Mouse (Mus musculus) embryonic facial prominence, embryonic 11.5 days (tissue): ENCODE measurements at regions not wholly inside any gene's neighbourhood (a gene's known extent, or its start where the extent isn't known, plus 50 kb on each side); places are given as distances from the start of the nearest gene placed in this dataset.

Source experiments
- ATAC-seq: fragments of 200-750 bp; cut with Nextera tagmentation; replicated peaks from 2 replicates; pipeline ENCODE4 v1.8.0; 2017; ENCODE audit warnings: low read depth; ENCODE audit not compliant: insufficient number of reproducible peaks, low FRiP score, low TSS enrichment
- DNase-seq: peaks from one replicate; pipeline ENCODE4 v3.0.0-alpha.2; 2015; ENCODE audit warnings: low spot score
- H3K27ac ChIP-seq: fragments of 300-500 bp; sonication (generic); replicated peaks from 2 replicates; pipeline ENCODE4 v1.5.1; 2014; ENCODE audit warnings: mild to moderate bottlenecking, low read depth, low read length, control low read depth
- H3K27me3 ChIP-seq: fragments of 300-500 bp; sonication (generic); 2 replicates; pipeline ENCODE4 v1.6.1; 2014; ENCODE audit warnings: mild to moderate bottlenecking, low read length, moderate library complexity, mixed read lengths; ENCODE audit not compliant: control insufficient read depth, insufficient read depth
- H3K36me3 ChIP-seq: fragments of 300-500 bp; sonication (generic); replicated peaks from 2 replicates; pipeline ENCODE4 v1.6.1; 2014; ENCODE audit warnings: low read depth, mild to moderate bottlenecking, low read length, moderate library complexity, mixed read lengths; ENCODE audit not compliant: control insufficient read depth, insufficient read depth
- H3K4me1 ChIP-seq: fragments of 300-500 bp; sonication (generic); 2 replicates; pipeline ENCODE4 v1.6.1; 2014; ENCODE audit warnings: low read length, mixed read lengths; ENCODE audit not compliant: control insufficient read depth, insufficient read depth
- H3K4me2 ChIP-seq: fragments of 300-500 bp; sonication (generic); 2 replicates; pipeline ENCODE4 v1.6.1; 2014; ENCODE audit warnings: low read depth, mild to moderate bottlenecking, control low read depth, low read length, moderate library complexity
- H3K4me3 ChIP-seq: fragments of 300-500 bp; sonication (generic); 2 replicates; pipeline ENCODE4 v1.5.1; 2014; ENCODE audit warnings: low read depth, low read length, control low read depth
- H3K9ac ChIP-seq: fragments of 300-500 bp; sonication (generic); replicated peaks from 2 replicates; pipeline ENCODE4 v1.6.1; 2014; ENCODE audit warnings: mild to moderate bottlenecking, control low read depth, low read length
- H3K9me3 ChIP-seq: fragments of 300-500 bp; sonication (generic); replicated peaks from 2 replicates; pipeline ENCODE4 v1.6.1; 2016; ENCODE audit warnings: mild to moderate bottlenecking, low read length, inconsistent platforms, mixed read lengths; ENCODE audit not compliant: control insufficient read depth
- WGBS: fragments of 180-500 bp; shearing (Covaris S2); extraction: QIAGEN DNeasy Blood & Tissue Kit; methylation state at CpG from one replicate; pipeline ENCODE4 v1.1.7; 2014; 5-methylcytosine and 5-hydroxymethylcytosine counted together

GRCm38 (mm10) chr2:179216773-179217172, 225.5 kb upstream of the Cdh4 start:
- H3K27me3 ChIP-seq = no peaks in the 10 kb centered on the region
- H3K4me3 ChIP-seq = no peak overlapping the region
- H3K27ac ChIP-seq = no peak overlapping the region
- 50% methylated on average over 2 of the region's 2 CpGs for WGBS
- H3K9ac ChIP-seq = no peak overlapping the region
- H3K4me2 ChIP-seq = no peak overlapping the region
- H3K9me3 ChIP-seq = no peaks in the 10 kb centered on the region
- no peaks in the 10 kb centered on the region for H3K36me3 ChIP-seq
- DNase-seq (no peak), ATAC-seq (no peak)
- no peaks in the 10 kb centered on the region for H3K4me1 ChIP-seq

GRCm38 (mm10) chr2:179228096-179228495, 214.1 kb upstream of the Cdh4 start:
- H3K4me1 ChIP-seq = no peaks in the 10 kb centered on the region
- H3K4me2 ChIP-seq = no peak overlapping the region
- DNase-seq = peak; percentile 62
- H3K36me3 ChIP-seq = no peaks in the 10 kb centered on the region
- no peak overlapping the region for H3K9ac ChIP-seq
- no peaks in the 10 kb centered on the region for H3K9me3 ChIP-seq
- H3K27ac ChIP-seq = no peak overlapping the region
- WGBS = 40% methylated on average over 7 of the region's 7 CpGs
- no peaks in the 10 kb centered on the region for H3K27me3 ChIP-seq
- H3K4me3 ChIP-seq = no peak overlapping the region
- 0 out of 2 replicates have a peak, but pooled peaks have one; percentile 64 for ATAC-seq

GRCm38 (mm10) chr2:179231708-179232354, 210.4 kb upstream of the Cdh4 start:
- Histone ChIP-seq H3K4me2 (no peak overlapping the region), H3K4me3 (no peak overlapping the region), H3K27ac (no peak overlapping the region), H3K36me3 (no peaks in the 10 kb centered on the region), H3K4me1 (no peaks in the 10 kb centered on the region), H3K9me3 (no peaks in the 10 kb centered on the region), H3K27me3 (no peaks in the 10 kb centered on the region), H3K9ac (no peak overlapping the region)
- WGBS = 75% methylated on average over 6 of the region's 6 CpGs
- DNase-seq (no peak), ATAC-seq (no peak)

GRCm38 (mm10) chr2:179238166-179238565, 204.1 kb upstream of the Cdh4 start:
- no peak overlapping the region for H3K4me3 ChIP-seq
- no peaks in the 10 kb centered on the region for H3K4me1 ChIP-seq
- no peak for DNase-seq
- H3K4me2 ChIP-seq = no peak overlapping the region
- 89% methylated on average over 11 of the region's 11 CpGs for WGBS
- no peak overlapping the region for H3K27ac ChIP-seq
- no peak overlapping the region for H3K9ac ChIP-seq
- no peaks in the 10 kb centered on the region for H3K9me3 ChIP-seq
- no peaks in the 10 kb centered on the region for H3K36me3 ChIP-seq
- no peaks in the 10 kb centered on the region for H3K27me3 ChIP-seq
- ATAC-seq = no peak

- no peaks in the 10 kb centered on the region for H3K4me1 ChIP-seq
- WGBS = 49% methylated on average over 2 of the region's 2 CpGs
- no peak overlapping the region for H3K27ac ChIP-seq
- no peaks in the 10 kb centered on the region for H3K27me3 ChIP-seq
- ATAC-seq (no peak), DNase-seq (no peak)
- H3K9ac ChIP-seq = no peak overlapping the region
- no peak overlapping the region for H3K4me3 ChIP-seq
- no peak overlapping the region for H3K4me2 ChIP-seq
- H3K9me3 ChIP-seq = no peaks in the 10 kb centered on the region
- H3K36me3 ChIP-seq = no peaks in the 10 kb centered on the region
These were observed 181.3 kb upstream of the Cdh4 start for GRCm38 (mm10) chr2:179260892-179261291.

- Histone ChIP-seq H3K4me3 (no peak overlapping the region), H3K4me2 (no peak overlapping the region), H3K27me3 (no peaks in the 10 kb centered on the region), H3K27ac (no peak overlapping the region), H3K9ac (no peak overlapping the region), H3K36me3 (no peaks in the 10 kb centered on the region), H3K4me1 (no peaks in the 10 kb centered on the region), H3K9me3 (no peaks in the 10 kb centered on the region)
- 0 out of 2 replicates have a peak, but pooled peaks have one; percentile 29 for ATAC-seq
- WGBS = 76% methylated on average over 4 of the region's 4 CpGs
- no peak for DNase-seq
These were observed 178.3 kb upstream of the Cdh4 start for GRCm38 (mm10) chr2:179263888-179264287.

- WGBS = 86% methylated on average over 5 of the region's 5 CpGs
- no peaks in the 10 kb centered on the region for H3K36me3 ChIP-seq
- no peak for ATAC-seq
These were observed 176.8 kb upstream of the Cdh4 start for GRCm38 (mm10) chr2:179265436-179265835.

GRCm38 (mm10) chr2:179277204-179277886, 164.9 kb upstream of the Cdh4 start:
- 92% methylated on average over 15 of the region's 15 CpGs for WGBS
- Histone ChIP-seq H3K4me2 (no peak overlapping the region), H3K9ac (no peak overlapping the region), H3K4me1 (no peaks in the 10 kb centered on the region), H3K27ac (no peak overlapping the region), H3K36me3 (no peaks in the 10 kb centered on the region), H3K4me3 (no peak overlapping the region), H3K27me3 (no peaks in the 10 kb centered on the region), H3K9me3 (no peaks in the 10 kb centered on the region)
- DNase-seq (no peak), ATAC-seq (no peak)

More at GRCm38 (mm10) chr2:179265436-179265835, 176.8 kb upstream of the Cdh4 start:
- Histone ChIP-seq H3K9ac (no peak overlapping the region), H3K27ac (no peak overlapping the region), H3K9me3 (no peaks in the 10 kb centered on the region), H3K4me1 (no peaks in the 10 kb centered on the region), H3K27me3 (no peaks in the 10 kb centered on the region), H3K4me2 (no peak overlapping the region), H3K4me3 (no peak overlapping the region)
- no peak for DNase-seq
